Mouse (Mus musculus): Measurements from ENCODE around the gene Crisp2.

- TF ChIP-seq GATA1 (IDR thresholded peaks at IDR 0.05; ENCODE audit: borderline replicate concordance, low read length) (no peak), FLI1 (IDR thresholded peaks at IDR 0.05; ENCODE audit: low read length) (no peak)
Measured at GRCm38 (mm10) chr17:40726820-40727219, 80.0 kb downstream of the Crisp2 start, which contains the start of gene Esp1.

All from megakaryocyte, embryonic 14.5 days (primary cell).